Mouse (Mus musculus) limb, embryonic 11.5 days (tissue): ENCODE data around the gene AI837181. TPM values are rescaled to one million over a fixed set of nuclear protein-coding genes. Genes with fewer than 3 reads are reported as not detected.

Experiments used
- ATAC-seq: fragments of 200-750 bp; cut with Nextera tagmentation; 2 replicates; pipeline ENCODE4 v1.8.0; 2017; ENCODE audit warnings: low read depth; ENCODE audit not compliant: insufficient number of reproducible peaks, low FRiP score, low TSS enrichment
- DNase-seq: peaks from one replicate; pipeline ENCODE4 v3.0.0-alpha.2; 2015; ENCODE audit warnings: low spot score
- H3K27ac ChIP-seq: fragments of 300-500 bp; sonication (generic); replicated peaks from 2 replicates; pipeline ENCODE4 v1.5.1; 2014; ENCODE audit warnings: low read depth, mild to moderate bottlenecking, low read length
- H3K27me3 ChIP-seq: fragments of 300-500 bp; sonication (generic); 2 replicates; pipeline ENCODE4 v1.6.1; 2014; ENCODE audit warnings: mild to moderate bottlenecking, low read length, mixed read lengths; ENCODE audit not compliant: control insufficient read depth, insufficient read depth
- H3K36me3 ChIP-seq: fragments of 300-500 bp; sonication (generic); 2 replicates; pipeline ENCODE4 v1.6.1; 2014; ENCODE audit warnings: mild to moderate bottlenecking, low read length, moderate library complexity, mixed read lengths; ENCODE audit not compliant: control insufficient read depth, insufficient read depth
- H3K4me1 ChIP-seq: fragments of 300-500 bp; sonication (generic); 2 replicates; pipeline ENCODE4 v1.6.1; 2014; ENCODE audit warnings: low read length, mixed read lengths; ENCODE audit not compliant: control insufficient read depth, insufficient read depth
- H3K4me2 ChIP-seq: fragments of 300-500 bp; sonication (generic); 2 replicates; pipeline ENCODE4 v1.6.1; 2014; ENCODE audit warnings: low read depth, mild to moderate bottlenecking, moderate library complexity; ENCODE audit not compliant: severe bottlenecking
- H3K4me3 ChIP-seq: fragments of 300-500 bp; sonication (generic); 2 replicates; pipeline ENCODE4 v1.5.1; 2014; ENCODE audit warnings: low read depth, low read length
- H3K9ac ChIP-seq: fragments of 300-500 bp; sonication (generic); 2 replicates; pipeline ENCODE4 v1.6.1; 2014; ENCODE audit warnings: mild to moderate bottlenecking, low read length
- H3K9me3 ChIP-seq: fragments of 300-500 bp; sonication (generic); 2 replicates; pipeline ENCODE4 v1.6.1; 2016; ENCODE audit warnings: low read length; ENCODE audit not compliant: control insufficient read depth
- WGBS: fragments of 180-500 bp; shearing (Covaris S2); extraction: QIAGEN DNeasy Blood & Tissue Kit; methylation state at CpG from one replicate; pipeline ENCODE4 v1.1.7; 2014; 5-methylcytosine and 5-hydroxymethylcytosine counted together
- polyA plus RNA-seq: library from polyadenylated mRNA; unstranded; fragments of >200 nt; fragmentation: Nextera tagmentation; extraction: Ambion mirVana; gene quantifications from 2 replicates; pipeline ENCODE4 v1.2.1, GENCODE M21; 2014

The AI837181 gene
- polyA plus RNA-seq, 1 experiment from 2014 or later, result 47.7 TPM

DNA sequence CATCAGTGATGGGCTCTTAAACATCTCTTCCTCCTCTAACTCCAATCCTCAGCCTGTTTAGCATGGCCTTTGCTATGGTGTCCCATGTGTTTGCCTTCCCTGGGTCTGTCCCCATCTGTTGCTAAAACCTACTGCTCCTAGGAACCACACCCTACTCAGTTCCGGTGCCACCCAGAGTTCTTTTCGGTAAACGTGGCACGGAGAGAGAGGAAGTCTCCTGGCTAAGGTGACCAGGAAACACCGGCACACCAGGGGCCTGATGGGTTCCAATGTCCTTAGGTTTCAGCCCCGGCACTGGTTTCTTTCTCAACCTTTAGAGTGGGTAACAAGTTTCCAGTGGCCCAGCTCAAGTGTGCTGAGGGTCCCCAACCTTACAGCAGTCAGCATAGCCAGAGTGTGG lies 4.4 kb upstream of the AI837181 start:
- Histone ChIP-seq H3K9ac (no peak overlapping the region), H3K9me3 (no peaks in the 10 kb centered on the region), H3K27ac (no peak overlapping the region), H3K27me3 (no peaks in the 10 kb centered on the region), H3K4me1 (peaks cover 9% of the 10 kb centered on the region), H3K4me2 (no peak overlapping the region), H3K36me3 (peaks cover 13% of the 10 kb centered on the region), H3K4me3 (no peak overlapping the region)
- ATAC-seq (no peak), DNase-seq (no peak)
- WGBS, result 95% methylated on average over 6 of the region's 6 CpGs

DNA sequence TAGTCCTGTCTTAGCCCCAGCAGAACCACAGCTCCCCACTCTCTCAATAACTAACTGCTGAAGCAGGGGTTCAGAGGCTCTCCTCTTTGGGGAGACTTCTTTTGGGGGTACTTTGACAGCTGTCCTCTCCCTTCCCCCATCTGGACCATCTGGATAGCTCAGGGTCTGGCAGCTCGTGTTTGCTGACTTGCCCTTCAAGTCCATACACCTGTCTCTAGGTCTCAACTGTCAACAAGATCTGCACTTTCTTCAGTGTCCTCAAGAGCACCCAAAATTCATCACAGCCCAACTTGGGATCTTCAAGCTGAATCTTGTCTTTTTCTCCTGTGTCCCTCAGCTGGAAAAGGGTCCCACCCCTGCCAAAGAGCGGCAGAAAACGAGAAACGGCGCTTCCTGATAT lies 3.2 kb upstream of the AI837181 start:
- Histone ChIP-seq H3K36me3 (peaks cover 19% of the 10 kb centered on the region), H3K4me2 (no peak overlapping the region), H3K9me3 (no peaks in the 10 kb centered on the region), H3K27me3 (no peaks in the 10 kb centered on the region), H3K4me1 (peaks cover 19% of the 10 kb centered on the region), H3K4me3 (no peak overlapping the region), H3K9ac (no peak overlapping the region), H3K27ac (no peak overlapping the region)
- ATAC-seq (no peak), DNase-seq (no peak)
- 87% methylated on average over 5 of the region's 5 CpGs for WGBS

- WGBS, result 85% methylated on average over 10 of the region's 10 CpGs
- Histone ChIP-seq H3K4me2 (no peak overlapping the region), H3K4me1 (peaks cover 19% of the 10 kb centered on the region), H3K27ac (no peak overlapping the region), H3K9me3 (no peaks in the 10 kb centered on the region), H3K9ac (no peak overlapping the region), H3K27me3 (no peaks in the 10 kb centered on the region), H3K36me3 (peaks cover 22% of the 10 kb centered on the region), H3K4me3 (no peak overlapping the region)
- no peak for ATAC-seq
- no peak for DNase-seq
Observed at GRCm38 (mm10) chr19:5422267-5422666, 2.7 kb upstream of the AI837181 start.

GRCm38 (mm10) chr19:5422895-5423443 lies 2.0 kb upstream of the AI837181 start:
- H3K27ac ChIP-seq, result no peak overlapping the region
- no peaks in the 10 kb centered on the region for H3K9me3 ChIP-seq
- WGBS, result 86% methylated on average over 9 of the region's 9 CpGs
- DNase-seq (no peak), ATAC-seq (no peak)
- peaks cover 19% of the 10 kb centered on the region for H3K4me1 ChIP-seq
- no peak overlapping the region; the same call in 1 of the 2 replicates for H3K9ac ChIP-seq
- peaks cover 23% of the 10 kb centered on the region for H3K36me3 ChIP-seq
- peak overlapping the region; percentile 87 for H3K4me2 ChIP-seq
- H3K27me3 ChIP-seq, result no peaks in the 10 kb centered on the region
- H3K4me3 ChIP-seq, result peak overlapping the region; percentile 88; the same call in 1 of the 2 replicates

- peak overlapping the region; percentile 87 for H3K4me2 ChIP-seq
- 68% methylated on average over 12 of the region's 12 CpGs for WGBS
- H3K36me3 ChIP-seq, result peaks cover 23% of the 10 kb centered on the region
Observed at GRCm38 (mm10) chr19:5423561-5423960, 1.4 kb upstream of the AI837181 start.

DNA sequence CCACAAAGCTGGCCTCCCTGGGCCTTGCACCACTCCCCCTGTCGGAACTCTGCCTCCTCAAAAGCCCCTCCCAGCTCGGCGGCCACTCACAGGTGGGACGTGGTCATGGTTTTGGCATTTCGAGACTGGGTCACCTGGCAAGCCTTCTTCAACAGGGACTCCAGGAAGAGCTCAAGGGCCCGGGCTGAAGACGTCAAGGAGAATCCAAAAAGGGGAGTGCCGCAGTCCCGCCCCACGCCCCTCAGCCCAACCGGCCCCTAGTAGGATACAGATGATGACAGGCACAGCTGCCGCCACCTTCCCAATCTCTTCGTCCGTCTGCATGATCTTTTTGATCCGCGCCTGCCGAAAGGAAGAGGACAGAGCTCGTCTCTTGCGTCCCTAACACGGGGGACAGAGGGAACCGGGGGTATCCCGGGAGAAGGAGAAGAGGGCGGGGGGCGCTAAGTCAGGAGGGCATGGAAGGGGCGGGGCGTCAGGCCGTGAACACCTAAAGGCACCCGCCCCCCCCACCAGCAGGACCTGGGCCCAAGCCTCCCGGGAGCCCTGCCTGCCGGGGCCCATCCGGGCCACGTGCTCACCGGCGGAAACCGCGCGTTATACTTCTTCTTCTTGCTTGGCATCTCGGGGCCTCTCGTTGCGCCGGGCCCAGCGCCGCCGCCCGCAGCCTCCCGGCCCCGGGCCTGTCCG lies 707 bp upstream of the AI837181 start:
- Histone ChIP-seq H3K9ac (peak overlapping the region; percentile 72), H3K4me1 (peaks cover 19% of the 10 kb centered on the region), H3K36me3 (peaks cover 23% of the 10 kb centered on the region), H3K9me3 (no peaks in the 10 kb centered on the region), H3K4me2 (peak overlapping the region; percentile 87), H3K27ac (peak overlapping the region; percentile 83), H3K27me3 (no peaks in the 10 kb centered on the region), H3K4me3 (peak overlapping the region; percentile 88)
- DNase-seq (no peak), ATAC-seq (peak; percentile 64)
- under 1% methylated on average over 41 of the region's 48 CpGs for WGBS

More at GRCm38 (mm10) chr19:5423561-5423960, 1.4 kb upstream of the AI837181 start:
- Histone ChIP-seq H3K4me1 (peaks cover 19% of the 10 kb centered on the region), H3K9ac (peak overlapping the region; percentile 72), H3K27ac (no peak overlapping the region), H3K27me3 (no peaks in the 10 kb centered on the region), H3K4me3 (peak overlapping the region; percentile 88), H3K9me3 (no peaks in the 10 kb centered on the region)
- DNase-seq, result no peak
- no peak for ATAC-seq

DNA sequence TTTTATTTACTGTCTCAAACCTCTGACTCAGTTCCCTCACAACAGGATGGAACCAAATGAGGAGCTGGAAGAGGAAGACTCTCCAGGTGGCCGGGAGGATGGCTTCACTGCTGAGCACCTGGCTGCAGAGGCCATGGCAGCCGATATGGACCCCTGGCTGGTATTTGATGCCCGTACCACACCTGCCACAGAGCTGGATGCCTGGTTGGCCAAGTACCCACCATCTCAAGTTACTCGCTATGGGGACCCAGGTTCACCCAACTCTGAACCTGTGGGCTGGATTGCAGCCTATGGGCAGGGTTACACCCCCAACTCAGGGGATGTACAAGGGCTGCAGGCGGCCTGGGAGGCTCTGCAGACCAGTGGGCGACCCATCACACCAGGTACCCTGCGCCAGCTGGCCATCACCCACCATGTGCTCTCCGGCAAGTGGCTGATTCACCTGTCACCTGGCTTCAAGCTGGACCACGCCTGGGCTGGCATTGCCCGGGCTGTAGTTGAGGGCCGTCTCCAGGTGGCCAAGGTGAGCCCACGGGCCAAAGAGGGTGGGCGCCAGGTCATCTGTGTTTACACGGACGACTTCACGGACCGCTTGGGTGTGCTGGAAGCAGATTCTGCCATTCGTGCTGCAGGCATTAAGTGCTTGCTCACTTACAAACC lies 1.1 kb downstream of the AI837181 start:
- no peak for DNase-seq
- no peak for ATAC-seq
- peak overlapping the region; percentile 87 for H3K4me2 ChIP-seq
- H3K27ac ChIP-seq, result no peak overlapping the region
- no peaks in the 10 kb centered on the region for H3K27me3 ChIP-seq
- H3K9ac ChIP-seq, result peak overlapping the region; percentile 95
- peak overlapping the region; percentile 88 for H3K4me3 ChIP-seq
- H3K36me3 ChIP-seq, result peaks cover 17% of the 10 kb centered on the region
- WGBS, result 92% methylated on average over 18 of the region's 18 CpGs
- no peaks in the 10 kb centered on the region for H3K9me3 ChIP-seq
- peaks cover 19% of the 10 kb centered on the region for H3K4me1 ChIP-seq

DNA sequence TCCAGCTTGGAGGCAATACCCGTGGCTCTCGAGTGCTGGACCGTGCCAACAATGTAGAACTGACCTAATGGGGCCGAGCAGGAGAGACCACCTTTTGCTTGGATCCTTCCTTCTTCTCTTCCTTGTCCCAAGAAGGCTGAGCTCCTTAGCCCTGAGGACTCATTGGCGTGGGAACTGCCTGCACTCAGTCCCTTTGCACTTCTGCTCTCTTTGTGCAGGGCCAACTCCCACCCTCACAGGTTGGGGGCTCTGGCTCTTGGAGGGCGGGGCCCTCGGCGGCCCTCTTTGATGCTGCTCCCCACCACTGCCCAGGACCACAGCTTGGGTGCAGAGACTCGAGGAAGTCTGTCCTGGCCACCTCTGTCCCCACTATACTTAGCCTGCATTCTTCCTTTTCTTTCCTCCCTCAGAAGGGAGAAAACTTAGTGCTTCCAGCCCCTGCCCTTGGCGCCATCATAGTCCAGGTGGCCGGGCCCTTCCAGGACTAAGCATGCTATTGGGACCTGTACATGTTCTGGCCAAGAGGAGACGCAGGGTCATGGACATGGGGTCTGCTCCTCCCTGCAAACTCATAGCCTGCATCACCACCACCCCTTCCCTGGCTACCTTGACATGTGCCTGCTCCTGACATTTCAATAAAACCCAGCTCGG lies 1.8 kb downstream of the AI837181 start:
- Histone ChIP-seq H3K4me3 (no peak overlapping the region), H3K9ac (no peak overlapping the region), H3K36me3 (peaks cover 16% of the 10 kb centered on the region), H3K9me3 (no peaks in the 10 kb centered on the region), H3K27ac (no peak overlapping the region), H3K4me2 (no peak overlapping the region), H3K4me1 (peaks cover 19% of the 10 kb centered on the region), H3K27me3 (no peaks in the 10 kb centered on the region)
- no peak for DNase-seq
- 93% methylated on average over 13 of the region's 13 CpGs for WGBS
- no peak for ATAC-seq
